Mouse (Mus musculus) small intestine, adult 2 months (tissue): ENCODE results near the gene Aunip. TPM values are rescaled to one million over a fixed set of nuclear protein-coding genes. Genes with fewer than 3 reads are reported as not detected.

Experiments
- H3K27ac ChIP-seq: fragments of 200-500 bp; 2 replicates; pipeline ENCODE4 v1.5.1; 2012; ENCODE audit warnings: low read depth, low read length, control low read depth, inconsistent platforms; ENCODE audit not compliant: insufficient read depth
- H3K27me3 ChIP-seq: fragments of 200-500 bp; 2 replicates; pipeline ENCODE4 v1.6.1; 2012; ENCODE audit warnings: mild to moderate bottlenecking, moderate library complexity, low read length, inconsistent platforms; ENCODE audit not compliant: control insufficient read depth, insufficient read depth
- H3K36me3 ChIP-seq: fragments of 200-500 bp; 2 replicates; pipeline ENCODE4 v1.6.1; 2012; ENCODE audit warnings: mild to moderate bottlenecking, low read length, control low read depth, inconsistent platforms; ENCODE audit not compliant: control insufficient read depth, insufficient read depth
- H3K4me1 ChIP-seq: fragments of 200-500 bp; 2 replicates; pipeline ENCODE4 v1.6.1; 2012; ENCODE audit warnings: low read length, inconsistent platforms, mixed read lengths; ENCODE audit not compliant: control insufficient read depth, insufficient read depth, insufficient read length
- H3K4me3 ChIP-seq: fragments of 200-500 bp; 2 replicates; pipeline ENCODE4 v1.5.1; 2012; ENCODE audit warnings: low read depth, mild to moderate bottlenecking, control low read depth, inconsistent platforms, low read length, moderate library complexity
- CTCF ChIP-seq: fragments of 200-500 bp; IDR thresholded peaks from 2 replicates; pipeline ENCODE4 v1.5.1; 2012; ENCODE audit warnings: low read depth, mild to moderate bottlenecking, control low read depth, inconsistent platforms, low read length, moderate library complexity, mixed read lengths; ENCODE audit not compliant: insufficient replicate concordance, insufficient read length; ENCODE audit errors: extremely low read depth
- POLR2A ChIP-seq: fragments of 200-500 bp; IDR thresholded peaks from 2 replicates; pipeline ENCODE4 v1.6.1; 2012; ENCODE audit warnings: low read depth, mild to moderate bottlenecking, control low read depth, inconsistent platforms, low read length, moderate library complexity
- WGBS: fragments of 180-500 bp; shearing (Covaris S2); methylation state at CpG from one replicate; pipeline ENCODE4 v1.1.7; 2018; 5-methylcytosine and 5-hydroxymethylcytosine counted together
- polyA plus RNA-seq: library from polyadenylated mRNA; depleted of rRNA; stranded (reverse); fragments of >200 nt; gene quantifications from 2 replicates; pipeline ENCODE4 v1.2.3, GENCODE M21; 2012

The Aunip gene
- polyA plus RNA-seq, 1 experiment = 0.44 TPM

DNA sequence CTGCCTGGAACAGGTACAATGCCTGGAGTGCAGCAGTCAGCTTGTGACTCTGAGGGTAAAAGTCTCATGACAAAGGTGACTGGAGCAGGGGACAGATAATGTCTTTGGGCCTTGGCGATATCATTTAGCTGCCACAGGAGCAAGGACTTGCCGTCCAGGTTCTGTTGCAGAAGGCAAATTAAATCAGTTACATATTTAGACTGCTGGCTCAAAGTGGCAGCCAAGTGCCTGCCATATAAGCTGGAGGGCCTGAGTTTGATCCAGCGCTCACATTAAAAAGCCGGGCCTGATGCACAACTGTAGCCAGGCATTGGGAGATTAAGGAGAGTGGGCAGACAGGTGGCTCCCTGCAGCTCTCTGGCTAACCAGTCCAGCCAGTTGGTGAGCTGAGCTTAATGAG, 31.0 kb upstream of the Aunip start:
- Histone ChIP-seq H3K4me1 (peaks cover 16% of the 10 kb centered on the region), H3K27ac (no peak overlapping the region), H3K4me3 (no peak overlapping the region), H3K36me3 (no peaks in the 10 kb centered on the region), H3K27me3 (no peaks in the 10 kb centered on the region)
- TF ChIP-seq POLR2A (no peak), CTCF (no peak)
- WGBS = 75% methylated on average over 4 of the region's 4 CpGs

DNA sequence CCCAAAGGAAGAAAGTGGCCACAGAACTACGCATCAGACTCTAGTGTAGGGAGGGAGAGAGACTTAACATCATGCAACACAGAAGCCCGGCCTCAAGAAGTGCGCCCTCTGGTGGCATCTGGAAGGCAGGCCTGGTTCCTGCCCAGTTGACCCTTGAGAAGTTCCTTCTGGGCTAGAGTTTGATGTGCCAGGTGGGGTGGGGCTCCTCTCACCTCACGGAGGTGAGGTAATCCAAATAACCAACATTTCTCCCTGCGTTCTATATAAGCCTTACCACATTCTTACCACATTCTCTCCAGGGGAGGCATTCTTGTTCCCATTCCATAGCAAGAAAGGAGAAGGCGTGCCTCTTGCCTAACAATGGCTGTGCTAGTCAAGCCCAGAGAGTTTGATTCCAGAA, 29.9 kb upstream of the Aunip start:
- TF ChIP-seq POLR2A (no peak), CTCF (peak; percentile 95)
- Histone ChIP-seq H3K4me1 (peaks cover 23% of the 10 kb centered on the region), H3K27me3 (no peaks in the 10 kb centered on the region), H3K4me3 (no peak overlapping the region), H3K36me3 (no peaks in the 10 kb centered on the region), H3K27ac (no peak overlapping the region)
- WGBS = 21% methylated on average over 6 of the region's 6 CpGs

DNA sequence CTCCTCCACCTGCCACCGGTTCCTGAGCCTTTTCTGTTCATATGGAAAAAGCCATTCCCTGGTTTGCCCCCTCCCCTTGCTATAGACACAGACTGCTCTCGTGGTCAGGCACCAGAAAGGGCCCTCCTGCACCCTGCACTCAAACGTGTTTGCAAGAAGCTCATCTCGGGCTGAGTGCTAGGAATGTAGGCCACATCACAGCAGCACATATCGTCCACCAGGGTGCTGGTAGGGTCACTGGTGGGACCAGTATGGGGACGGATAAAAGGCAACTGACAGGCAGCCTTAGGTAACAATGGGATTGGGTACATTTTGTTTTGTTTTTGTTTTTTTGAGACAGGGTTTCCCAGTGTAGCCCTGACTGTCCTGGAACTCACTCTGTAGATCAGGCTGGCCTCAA, 29.5 kb upstream of the Aunip start:
- 67% methylated on average over 6 of the region's 6 CpGs for WGBS
- H3K27ac ChIP-seq = no peak overlapping the region
- TF ChIP-seq POLR2A (no peak), CTCF (no peak)

DNA sequence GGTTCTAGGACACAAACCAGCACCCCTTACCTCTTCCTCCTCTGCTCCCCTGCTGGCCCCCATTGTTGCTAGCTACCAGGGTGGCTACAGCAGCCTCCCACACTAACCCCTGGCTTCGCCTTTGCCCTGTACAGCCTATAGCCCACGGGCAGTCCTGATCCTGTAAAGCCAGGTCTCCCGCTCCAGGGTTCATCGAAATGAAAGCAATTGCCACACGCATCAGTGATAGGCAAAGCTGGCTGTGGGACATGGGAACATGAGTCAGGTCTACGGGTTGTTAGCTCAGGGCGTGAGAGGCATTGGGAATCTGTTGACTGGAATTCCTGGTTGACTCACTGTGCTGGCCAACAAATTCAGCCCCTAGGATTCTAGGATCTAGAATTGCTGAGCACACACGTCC, 28.4 kb upstream of the Aunip start:
- peaks cover 23% of the 10 kb centered on the region for H3K4me1 ChIP-seq
- H3K4me3 ChIP-seq = no peak overlapping the region; the same call in 1 of the 2 replicates
- H3K27ac ChIP-seq = peak overlapping the region; percentile 43; the same call in 1 of the 2 replicates
- H3K36me3 ChIP-seq = no peaks in the 10 kb centered on the region
- 32% methylated on average over 8 of the region's 8 CpGs for WGBS
- no peaks in the 10 kb centered on the region for H3K27me3 ChIP-seq
- no peak for TF ChIP-seq POLR2A
- TF ChIP-seq CTCF = 0 out of 2 replicates have a peak, but pooled peaks have one; percentile 5

More for the DNA sequence above, 29.5 kb upstream of the Aunip start:
- no peaks in the 10 kb centered on the region for H3K27me3 ChIP-seq
- no peaks in the 10 kb centered on the region for H3K36me3 ChIP-seq
- H3K4me3 ChIP-seq = no peak overlapping the region
- peaks cover 23% of the 10 kb centered on the region for H3K4me1 ChIP-seq

DNA sequence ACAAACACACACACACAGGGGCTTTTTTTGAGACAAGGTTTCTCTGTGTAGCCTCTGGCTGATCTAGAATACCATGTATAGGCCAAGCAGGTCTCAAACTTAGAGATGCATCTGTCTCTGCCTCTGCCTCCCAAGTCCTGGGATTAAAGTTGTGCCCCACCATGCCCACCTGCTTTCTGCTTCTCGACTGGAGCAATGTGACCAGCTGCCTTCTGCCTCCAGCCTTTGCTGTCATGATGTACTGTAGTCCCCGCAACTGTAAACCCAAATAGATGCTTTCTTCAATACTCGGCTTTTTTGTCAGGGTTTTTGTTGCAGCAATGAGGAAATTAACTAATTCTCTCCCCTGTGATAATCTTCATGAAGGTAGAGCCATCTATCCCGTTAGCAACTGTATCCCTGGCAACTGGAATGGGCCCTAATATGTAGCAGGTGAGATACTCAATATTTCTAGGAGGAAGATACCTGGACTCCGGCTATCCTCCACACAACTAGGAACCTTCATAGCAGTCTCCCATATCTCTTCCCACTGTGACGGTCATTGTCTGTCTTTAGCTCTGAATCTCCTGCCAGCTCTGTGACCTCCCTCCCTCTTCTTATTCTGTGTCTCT, 27.6 kb upstream of the Aunip start:
- 66% methylated on average over 6 of the region's 6 CpGs for WGBS
- TF ChIP-seq CTCF (no peak), POLR2A (no peak)
- Histone ChIP-seq H3K27ac (peak overlapping the region; percentile 1; the same call in 1 of the 2 replicates), H3K4me1 (peaks cover 23% of the 10 kb centered on the region), H3K4me3 (no peak overlapping the region), H3K36me3 (no peaks in the 10 kb centered on the region), H3K27me3 (no peaks in the 10 kb centered on the region)

DNA sequence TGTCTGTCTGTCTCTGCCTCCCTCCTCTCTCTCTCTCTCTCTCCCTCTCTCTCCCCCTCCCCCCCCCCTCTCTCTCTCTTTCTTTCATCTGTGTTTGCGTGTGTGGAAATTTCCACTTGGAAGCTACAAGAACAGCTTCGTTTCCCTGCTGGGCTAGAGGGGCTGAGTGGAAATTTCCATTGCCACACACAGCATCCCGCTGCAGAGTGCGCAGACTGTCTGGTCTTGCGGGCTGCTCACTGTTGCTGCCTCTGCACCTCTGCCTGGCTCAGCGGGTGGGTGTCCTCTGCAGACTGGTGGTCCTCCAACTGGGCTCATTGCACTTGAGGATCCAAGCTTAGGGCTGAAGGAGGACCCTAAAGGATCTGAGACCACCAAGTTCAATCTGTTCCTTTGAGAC, 27.1 kb upstream of the Aunip start:
- H3K36me3 ChIP-seq = no peaks in the 10 kb centered on the region
- no peak overlapping the region for H3K27ac ChIP-seq
- H3K4me3 ChIP-seq = no peak overlapping the region
- no peaks in the 10 kb centered on the region for H3K27me3 ChIP-seq
- no peak for TF ChIP-seq CTCF
- TF ChIP-seq POLR2A = no peak
- 68% methylated on average over 6 of the region's 6 CpGs for WGBS
- H3K4me1 ChIP-seq = peaks cover 23% of the 10 kb centered on the region

DNA sequence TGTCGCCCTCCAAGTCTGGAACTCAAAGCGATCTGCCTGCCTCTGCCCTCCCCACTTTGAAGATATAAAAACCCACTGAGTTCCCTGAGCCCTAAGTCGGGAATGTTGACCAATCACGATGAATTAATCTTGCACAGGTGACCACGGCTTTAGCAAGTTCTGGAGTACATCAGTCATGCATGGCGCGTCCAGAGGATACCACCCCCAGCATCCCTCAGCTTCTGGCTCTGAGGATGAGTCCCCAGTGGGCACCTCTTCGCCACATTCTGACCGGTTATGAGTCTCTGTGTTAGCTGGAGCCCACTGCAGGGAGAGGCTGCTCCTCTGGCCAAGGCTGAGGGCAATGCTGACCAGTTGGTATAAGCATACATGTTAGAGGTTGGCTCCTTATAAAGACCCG, 26.6 kb upstream of the Aunip start:
- Histone ChIP-seq H3K27me3 (no peaks in the 10 kb centered on the region), H3K4me3 (no peak overlapping the region), H3K4me1 (peaks cover 24% of the 10 kb centered on the region), H3K36me3 (no peaks in the 10 kb centered on the region), H3K27ac (no peak overlapping the region)
- 84% methylated on average over 10 of the region's 10 CpGs for WGBS
- TF ChIP-seq POLR2A (no peak), CTCF (no peak)

DNA sequence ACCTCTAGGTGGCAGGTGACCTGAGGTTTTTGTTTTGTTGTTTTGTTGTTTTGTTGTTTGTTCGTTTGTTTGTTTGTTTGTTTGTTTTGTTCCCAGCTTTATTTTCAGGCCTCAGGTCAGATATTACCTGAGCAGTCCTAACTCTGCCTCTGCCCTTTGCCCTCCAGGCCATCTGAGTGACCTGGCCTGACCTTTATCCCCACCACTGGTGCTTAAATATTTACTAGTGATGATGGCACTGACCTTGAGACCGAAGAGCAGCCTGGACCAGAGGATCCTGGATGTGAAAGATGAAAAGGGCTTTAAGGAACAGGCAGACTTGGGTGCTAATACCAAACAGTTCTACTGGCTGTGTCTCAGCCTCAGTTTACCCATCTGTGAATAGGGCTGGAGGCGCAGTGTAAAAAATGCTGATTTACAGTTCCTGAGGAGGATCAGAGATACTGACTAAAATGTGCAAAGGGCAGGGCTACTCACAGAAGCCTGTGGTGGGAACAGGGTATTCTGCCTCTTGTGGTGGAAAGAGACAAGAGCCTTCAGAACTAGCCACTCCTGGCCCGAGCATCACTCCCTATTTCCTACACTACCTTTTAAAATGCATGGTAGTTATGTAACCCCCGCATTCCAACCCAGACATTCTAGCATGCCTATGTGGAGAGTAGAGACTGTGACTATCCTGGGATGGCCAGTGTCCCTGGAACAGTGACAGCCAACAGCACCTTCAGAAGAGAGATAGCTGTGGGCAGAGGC, 25.5 kb upstream of the Aunip start:
- H3K27me3 ChIP-seq = no peaks in the 10 kb centered on the region
- WGBS = 76% methylated on average over 5 of the region's 5 CpGs
- no peaks in the 10 kb centered on the region for H3K36me3 ChIP-seq
- H3K4me1 ChIP-seq = peaks cover 33% of the 10 kb centered on the region
- TF ChIP-seq CTCF = no peak
- TF ChIP-seq POLR2A = no peak
- H3K27ac ChIP-seq = no peak overlapping the region
- no peak overlapping the region for H3K4me3 ChIP-seq
